Mouse (Mus musculus) neutrophil, adult 5-6 weeks (primary cell): ENCODE results near the gene Atp23. TPM values are rescaled to one million over a fixed set of nuclear protein-coding genes. Genes with fewer than 3 reads are reported as not detected.
"Not testable (repeated sequence)": the region's sequence is repeated elsewhere in the genome, so short reads cannot be mapped to it uniquely, and the experiment has no call there.

Experiments
- ATAC-seq: fragments of 151-379, 151-347 bp; 2 replicates; pipeline ENCODE4 v1.8.0; 2017; ENCODE audit warnings: mild to moderate bottlenecking, moderate TSS enrichment; ENCODE audit not compliant: insufficient number of reproducible peaks, poor library complexity, low FRiP score, severe bottlenecking; ENCODE audit errors: extremely low read depth
- total RNA-seq: library from RNA; stranded (forward); fragments of 200-1000 nt; gene quantifications from 2 replicates; pipeline ENCODE4 v1.2.3, GENCODE M21; 2017

Gene Atp23
- total RNA-seq, 1 experiment from 2014 or later, result 6.2 TPM

GRCm38 (mm10) chr10:126840266-126840665, 60.9 kb downstream of the Atp23 start:
- no peak for ATAC-seq

- ATAC-seq, result no peak
These were observed 68.1 kb downstream of the Atp23 start for GRCm38 (mm10) chr10:126833006-126833405.

GRCm38 (mm10) chr10:126831329-126831728, 69.8 kb downstream of the Atp23 start:
- ATAC-seq, result no peak

GRCm38 (mm10) chr10:126828618-126829017, 72.5 kb downstream of the Atp23 start:
- no peak for ATAC-seq

GRCm38 (mm10) chr10:126827941-126828593, 73.1 kb downstream of the Atp23 start:
- no peak for ATAC-seq

- no peak for ATAC-seq
These were observed 74.2 kb downstream of the Atp23 start for GRCm38 (mm10) chr10:126826982-126827381.

GRCm38 (mm10) chr10:126826216-126826615, 74.9 kb downstream of the Atp23 start:
- not testable (repeated sequence) for ATAC-seq

- no peak for ATAC-seq
These were observed 78.7 kb downstream of the Atp23 start for GRCm38 (mm10) chr10:126822418-126822817.

Other genes with a start within 250 kb of the Atp23 start
- gene Ctdsp2, start 77.4 kb upstream of the Atp23 start, total RNA-seq, result 63.7 and 64.6 TPM in 2 replicates
- gene Avil, start 99.4 kb upstream of the Atp23 start, total RNA-seq, result 2.0 and 2.1 TPM in 2 replicates
- 8.6 and 12.9 TPM in 2 replicates for gene Tsfm, start 129.5 kb upstream of the Atp23 start, total RNA-seq
- gene Mettl1, start 140.1 kb upstream of the Atp23 start, total RNA-seq, result 4.3 and 8.3 TPM in 2 replicates
- gene Eef1akmt3, start 140.2 kb upstream of the Atp23 start, total RNA-seq, result 0.23 TPM in 1 of 2 replicates, not detected in the other
- gene Cyp27b1, start 146.9 kb upstream of the Atp23 start, total RNA-seq, result not detected in 2 replicates
- 0.98 and 1.9 TPM in 2 replicates for gene March9, start 158.8 kb upstream of the Atp23 start, total RNA-seq
- 25.9 and 31.7 TPM in 2 replicates for gene Cdk4, start 162.2 kb upstream of the Atp23 start, total RNA-seq
- gene Tspan31, start 168.9 kb upstream of the Atp23 start, total RNA-seq, result 21.9 and 23.5 TPM in 2 replicates
- 54.4 and 60.8 TPM in 2 replicates for gene Agap2, start 173.9 kb upstream of the Atp23 start, total RNA-seq
- 157 and 176 TPM in 2 replicates for gene Os9, start 219.8 kb upstream of the Atp23 start, total RNA-seq